Mouse (Mus musculus): ENCODE results near the gene Rbm45.

Gene Rbm45

DNA sequence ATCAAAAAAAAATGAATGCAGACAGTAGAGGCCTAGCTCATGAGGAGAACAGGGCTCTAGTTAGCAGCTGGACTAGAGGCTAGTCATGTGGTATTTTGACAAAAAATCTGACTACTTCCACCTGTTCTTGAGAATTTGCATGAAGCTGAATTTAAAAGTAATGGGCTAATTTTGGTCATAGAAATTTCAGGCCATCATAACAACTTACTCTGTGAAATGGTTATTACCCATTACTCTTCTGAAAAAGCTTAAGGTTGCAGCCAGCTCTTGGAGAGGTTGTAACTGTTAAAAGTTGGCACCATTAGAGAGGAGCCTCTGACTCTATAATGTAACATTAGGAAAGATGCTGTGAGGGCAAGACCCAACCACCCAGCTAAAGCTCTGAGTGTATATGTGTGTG lies 16.7 kb downstream of the Rbm45 start:
- DNase-seq (ENCODE audit: low read depth): no peak

- DNase-seq (ENCODE audit: low read depth): no peak
These were observed 30.4 kb downstream of the Rbm45 start for GRCm38 (mm10) chr2:76400178-76400577.

GRCm38 (mm10) chr2:76405596-76406150 lies 35.9 kb downstream of the Rbm45 start:
- DNase-seq (ENCODE audit: low read depth): peak; percentile 8

DNA sequence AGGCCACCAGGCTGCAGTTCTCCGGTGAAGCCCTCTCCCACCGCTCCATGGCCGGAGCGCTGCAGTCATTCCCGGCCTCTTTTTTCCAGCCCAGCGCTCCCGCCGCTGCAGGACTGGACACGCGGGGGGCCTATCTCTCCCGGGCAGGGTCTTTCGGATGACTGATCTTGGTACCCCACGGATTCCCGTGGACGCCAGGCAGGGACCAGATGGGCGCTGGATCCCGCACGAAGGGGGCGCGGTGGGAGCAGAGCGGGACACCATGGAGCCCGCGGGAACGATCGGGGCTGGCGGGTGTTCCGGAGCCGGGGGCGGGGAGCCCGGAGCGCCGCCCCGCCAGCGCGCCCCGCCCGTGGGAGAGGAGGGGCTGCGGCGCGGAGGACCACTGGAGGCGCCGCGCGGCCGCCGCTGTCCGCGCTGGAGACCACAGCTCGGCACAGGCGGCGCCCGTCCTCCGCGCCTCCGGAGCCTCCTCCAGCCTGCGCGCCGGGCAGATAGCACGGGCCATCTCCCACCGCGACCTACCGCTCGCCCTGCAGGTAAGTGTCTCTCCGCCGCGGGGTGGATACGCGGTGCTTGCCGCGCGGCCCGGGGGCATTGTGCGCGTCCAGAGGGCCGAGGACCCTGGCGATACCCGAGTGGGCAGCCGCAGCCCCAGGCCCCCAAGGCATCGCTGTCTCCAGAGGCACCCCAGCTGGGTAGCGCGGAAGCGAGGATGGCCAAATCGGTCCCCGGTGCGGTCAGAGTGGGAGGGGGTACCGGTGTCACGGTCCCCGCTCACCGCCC lies 36.6 kb downstream of the Rbm45 start, which contains the start of gene Osbpl6:
TSS of gene Osbpl6 (plus strand) at position 358 of the 786 bp plus-strand sequence.
- peak; percentile 15 for DNase-seq (ENCODE audit: low read depth)

- peak; percentile 33 for DNase-seq (ENCODE audit: low read depth)
These were observed 37.2 kb downstream of the Rbm45 start for GRCm38 (mm10) chr2:76406937-76407441.

GRCm38 (mm10) chr2:76409526-76409925 lies 39.7 kb downstream of the Rbm45 start:
- no peak for DNase-seq (ENCODE audit: low read depth)

DNA sequence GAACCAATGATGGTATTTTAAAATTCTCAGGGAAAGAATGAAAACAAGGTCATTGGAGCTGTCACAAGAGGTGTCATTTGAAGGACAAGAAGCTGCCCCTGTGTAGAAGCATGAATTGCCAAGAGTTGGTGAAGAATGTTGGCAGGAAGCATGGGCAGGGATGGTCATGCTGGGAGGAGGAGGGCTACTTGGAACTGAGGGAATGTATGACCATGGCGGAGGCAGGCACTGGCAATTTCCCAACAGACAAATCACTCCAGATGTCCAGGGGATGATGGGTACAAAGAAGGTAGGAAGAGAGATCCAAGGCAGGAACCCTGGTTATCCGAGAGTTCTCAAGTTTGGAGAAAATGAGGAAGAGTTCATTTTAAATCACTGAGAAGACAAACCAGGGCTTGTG lies 40.2 kb downstream of the Rbm45 start:
- no peak for DNase-seq (ENCODE audit: low read depth)

DNA sequence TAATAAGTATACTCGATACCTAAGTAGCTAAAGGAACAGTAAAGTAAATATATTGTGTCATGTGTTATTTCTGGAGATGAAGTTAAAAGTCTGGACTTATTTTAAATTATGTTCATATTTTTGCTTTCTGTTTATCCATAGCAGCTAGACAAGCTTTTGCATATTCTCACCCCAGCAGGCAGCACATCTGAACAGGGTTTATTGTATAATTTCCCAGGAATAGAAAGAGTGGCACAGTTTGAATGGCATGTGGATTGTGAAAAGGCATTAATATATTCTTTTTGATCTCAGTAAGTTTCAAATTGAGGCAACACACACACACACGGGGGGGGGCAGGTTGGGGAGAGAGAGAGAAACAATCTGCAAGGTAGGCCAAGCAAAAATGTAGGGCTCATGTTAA lies 43.1 kb downstream of the Rbm45 start:
- no peak for DNase-seq (ENCODE audit: low read depth)

DNA sequence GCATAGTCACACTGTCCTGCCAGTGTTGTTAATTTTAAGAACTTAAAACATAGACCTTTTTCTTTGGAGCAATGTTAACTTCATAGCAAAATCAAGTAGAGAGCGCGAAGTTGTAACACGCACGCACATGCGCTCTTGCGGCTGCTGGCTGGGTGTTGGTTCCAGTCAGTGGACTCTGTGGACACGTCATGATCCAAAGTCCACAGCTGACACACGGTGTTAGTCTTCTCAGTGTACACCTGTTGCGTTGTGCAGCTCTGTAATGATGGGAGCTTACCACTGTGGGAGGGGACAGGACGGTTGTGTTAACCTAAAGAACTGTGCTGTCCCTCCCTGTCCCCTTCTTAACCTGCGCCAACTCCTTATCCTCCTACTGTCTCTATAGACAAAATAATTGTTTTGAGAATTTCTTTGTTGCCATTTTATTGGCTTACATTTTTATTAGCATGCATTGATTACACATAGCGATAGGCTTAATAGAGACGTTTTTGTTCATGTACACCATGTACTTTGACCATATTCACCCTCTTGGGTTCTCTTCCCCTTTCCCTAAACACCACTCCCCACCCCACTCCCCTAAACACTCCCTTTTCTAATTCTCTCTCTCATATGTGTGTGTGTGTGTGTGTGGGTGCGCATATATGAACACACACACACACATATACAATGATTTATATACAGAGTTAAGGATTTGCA lies 47.8 kb downstream of the Rbm45 start:
- DNase-seq (ENCODE audit: low read depth): no peak

- no peak for DNase-seq (ENCODE audit: low read depth)
These were observed 48.3 kb downstream of the Rbm45 start for GRCm38 (mm10) chr2:76418142-76418518.

GRCm38 (mm10) chr2:76421411-76421924 lies 51.7 kb downstream of the Rbm45 start:
- DNase-seq (ENCODE audit: low read depth): peak; percentile 54

- DNase-seq (ENCODE audit: low read depth): no peak
These were observed 57.0 kb downstream of the Rbm45 start for GRCm38 (mm10) chr2:76426816-76427215.

DNA sequence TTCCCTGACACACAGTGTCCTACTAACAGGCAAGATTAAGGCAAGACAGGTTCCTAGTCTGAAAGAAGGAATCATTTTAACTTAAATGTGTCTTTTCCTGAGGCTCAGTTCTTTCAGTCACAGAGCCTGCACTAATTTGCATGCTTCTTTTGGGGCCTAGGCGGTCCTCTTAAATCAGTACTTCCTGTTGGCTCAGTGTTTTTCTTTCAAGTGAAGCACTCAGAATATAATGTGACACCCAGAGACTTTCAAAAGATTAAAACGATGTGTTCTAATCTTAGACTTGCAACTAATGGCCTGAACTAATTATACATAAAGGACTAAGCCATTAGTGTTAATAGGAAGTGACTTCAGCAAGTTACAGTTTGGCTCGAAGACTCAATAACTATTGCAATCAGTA lies 59.5 kb downstream of the Rbm45 start:
- no peak for DNase-seq (ENCODE audit: low read depth)

GRCm38 (mm10) chr2:76429855-76430254 lies 60.1 kb downstream of the Rbm45 start:
- no peak for DNase-seq (ENCODE audit: low read depth)

DNA sequence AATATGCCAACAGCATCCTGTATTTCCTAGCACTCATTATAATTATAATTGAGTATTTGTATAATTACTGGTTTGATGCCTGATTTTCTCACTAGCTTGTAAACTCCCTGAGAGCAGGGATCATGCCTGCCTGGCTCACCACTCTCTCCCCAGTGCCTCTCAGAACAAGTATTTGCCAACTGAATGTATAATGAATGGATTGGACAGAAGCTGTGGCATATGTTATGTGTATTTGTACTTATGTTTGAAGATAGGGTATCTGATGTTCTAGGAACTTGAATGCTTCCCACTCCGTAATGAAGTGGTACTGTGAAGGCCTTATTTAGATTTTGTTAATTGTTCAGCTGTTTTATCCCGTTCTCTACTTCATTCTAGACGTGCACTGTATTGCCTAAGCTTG lies 60.8 kb downstream of the Rbm45 start:
- DNase-seq (ENCODE audit: low read depth): no peak

All from naive thymus-derived CD4-positive, alpha-beta T cell, adult 2 months (primary cell).